Mouse (Mus musculus) spleen, postnatal 14 days (tissue): ENCODE measurements around the gene Pole2.
A peak's percentile ranks its signal among the peaks of the same experiment; 100 is the strongest.
"Not testable (repeated sequence)": the region's sequence is repeated elsewhere in the genome, so short reads cannot be mapped to it uniquely, and the experiment has no call there.

Experiments used
- DNase-seq, 2 experiments: peaks; one replicate each; pipeline ENCODE4 v3.0.0; 2021 to 2022; ENCODE audit warnings: low spot score in 2 of 2

Gene Pole2

GRCm38 (mm10) chr12:69179371-69179770 lies 48.6 kb downstream of the Pole2 start:
- no peak for DNase-seq

DNA sequence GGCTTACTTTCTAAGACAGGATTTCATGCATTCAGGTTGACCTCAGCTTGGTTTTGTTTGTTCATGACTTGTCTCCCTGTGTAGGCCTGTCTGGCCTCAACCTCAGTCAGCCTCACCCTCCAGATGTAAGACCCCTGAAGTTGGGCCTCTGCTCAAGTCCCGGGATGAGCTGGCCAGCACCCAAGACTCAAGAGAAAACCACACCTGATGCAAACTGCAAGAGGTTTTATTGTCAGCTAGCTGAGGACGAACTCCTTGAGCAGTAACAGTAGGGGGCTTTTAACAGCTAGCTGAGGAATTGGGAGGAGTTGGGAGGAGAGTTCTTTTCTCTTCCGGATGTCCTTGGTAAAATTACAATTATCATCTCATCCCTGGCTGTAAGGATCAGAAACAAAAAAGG lies 50.5 kb downstream of the Pole2 start:
- no peak for DNase-seq

GRCm38 (mm10) chr12:69175975-69176374 lies 52.0 kb downstream of the Pole2 start:
- DNase-seq, result no peak

- DNase-seq, result no peak
These were observed 56.7 kb downstream of the Pole2 start for GRCm38 (mm10) chr12:69171307-69171706.

- peak; percentile 78 to 83 for DNase-seq
These were observed 59.4 kb downstream of the Pole2 start, which contains the start of gene Lrr1 for GRCm38 (mm10) chr12:69168461-69169106. Gene Lrr1 (plus strand): TSS chr12:69168814.

GRCm38 (mm10) chr12:69167656-69168460 lies 60.1 kb downstream of the Pole2 start:
- DNase-seq, result no peak

GRCm38 (mm10) chr12:69166861-69167581 lies 61.0 kb downstream of the Pole2 start:
- not testable (repeated sequence) for DNase-seq

- no peak for DNase-seq
These were observed 63.1 kb downstream of the Pole2 start for GRCm38 (mm10) chr12:69164904-69165303.

DNA sequence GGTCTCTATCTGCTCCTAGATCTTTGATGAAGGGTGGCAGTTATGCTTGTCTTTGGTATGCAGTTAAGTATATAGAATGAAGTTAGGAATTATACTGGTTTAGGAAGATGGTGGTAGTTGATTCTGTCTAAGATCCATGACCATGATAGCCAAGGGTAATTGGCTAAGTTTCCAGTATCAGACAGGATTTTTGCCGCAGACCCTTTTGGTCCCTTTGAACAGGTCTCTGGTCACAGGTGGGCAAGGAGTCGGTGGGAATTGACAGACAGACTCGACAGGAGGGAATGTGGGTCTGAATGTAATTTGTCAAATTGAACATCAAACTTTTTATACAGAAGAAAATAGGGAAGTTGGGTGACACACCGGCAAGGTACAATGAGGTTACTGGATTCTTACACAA lies 64.4 kb downstream of the Pole2 start:
- not testable (repeated sequence) for DNase-seq

GRCm38 (mm10) chr12:69160677-69161076 lies 67.3 kb downstream of the Pole2 start:
- DNase-seq, result not testable (repeated sequence)

GRCm38 (mm10) chr12:69159578-69159940 lies 68.4 kb downstream of the Pole2 start:
- DNase-seq, result no peak

- peak; percentile 94 for DNase-seq
These were observed 69.0 kb downstream of the Pole2 start, which contains the start of gene Rps29 for GRCm38 (mm10) chr12:69158765-69159577. Gene Rps29 (minus strand): TSS chr12:69159186.

- DNase-seq, result no peak
These were observed 69.6 kb downstream of the Pole2 start for GRCm38 (mm10) chr12:69158366-69158764.

DNA sequence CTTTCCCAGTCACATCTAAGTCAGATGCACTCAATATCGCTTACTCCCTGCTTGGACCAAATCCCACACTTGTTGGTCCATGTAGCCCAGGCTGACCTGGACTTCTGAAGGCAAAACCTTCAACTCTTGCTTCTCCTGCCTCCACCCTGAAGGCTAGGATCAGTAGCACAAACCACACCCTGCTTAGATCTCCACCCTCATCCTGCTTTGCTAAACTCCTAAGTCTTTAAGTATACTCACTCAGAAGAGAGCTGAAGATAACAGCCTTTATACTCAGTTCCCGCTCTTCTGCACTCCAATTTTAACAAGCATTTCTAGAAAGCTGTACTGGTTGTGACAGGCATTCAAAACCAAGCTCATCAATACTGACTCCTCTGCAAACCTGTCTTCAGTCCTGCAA lies 70.9 kb downstream of the Pole2 start:
- DNase-seq, result no peak

DNA sequence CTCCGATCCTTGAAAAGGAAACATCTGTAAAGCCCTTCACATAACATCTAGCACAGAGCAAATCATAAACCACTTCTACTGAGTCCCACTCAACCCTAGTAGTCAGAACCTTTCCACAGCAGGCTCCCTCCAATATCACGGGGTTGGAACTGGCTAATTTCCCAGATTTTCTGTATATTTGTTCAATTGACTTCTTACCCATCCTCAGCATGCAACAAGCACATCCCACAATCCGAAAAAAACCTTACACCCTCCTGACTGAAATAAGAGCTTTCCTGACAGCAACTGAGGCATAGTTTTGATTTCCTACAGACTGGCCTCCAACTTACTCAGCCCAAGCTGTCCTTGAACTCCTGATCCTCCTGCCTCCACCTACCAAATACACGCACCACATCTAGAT lies 71.6 kb downstream of the Pole2 start:
- DNase-seq, result no peak

- DNase-seq, result no peak
These were observed 72.1 kb downstream of the Pole2 start for GRCm38 (mm10) chr12:69155923-69156322.
